Mouse (Mus musculus) common myeloid progenitor, adult 5-6 weeks (primary cell): ENCODE results near the gene Dvl3. TPM values are rescaled to one million over a fixed set of nuclear protein-coding genes. Genes with fewer than 3 reads are reported as not detected.
"Not testable (repeated sequence)": the region's sequence is repeated elsewhere in the genome, so short reads cannot be mapped to it uniquely, and the experiment has no call there.

Experiments
- ATAC-seq: replicated peaks from 2 replicates; pipeline ENCODE4 v1.8.0; 2016; ENCODE audit warnings: low read depth, mild to moderate bottlenecking, moderate TSS enrichment, inconsistent platforms; ENCODE audit not compliant: poor library complexity, severe bottlenecking
- total RNA-seq: library from RNA; stranded (forward); fragments of 200-1000, 187-1606 nt; gene quantifications from 2 replicates; pipeline ENCODE4 v1.2.3, GENCODE M21; 2017

Gene Dvl3
- total RNA-seq = 4.6 and 6.9 TPM in 2 replicates

- ATAC-seq = peak; percentile 94
Measured at GRCm38 (mm10) chr16:20516726-20517201, at the start of gene Dvl3. Gene Dvl3 (plus strand): TSS chr16:20516982.

- ATAC-seq = no peak
Measured at GRCm38 (mm10) chr16:20470981-20471380, 45.8 kb upstream of the Dvl3 start.

- ATAC-seq = no peak
Measured at GRCm38 (mm10) chr16:20471686-20472085, 45.1 kb upstream of the Dvl3 start.

GRCm38 (mm10) chr16:20473748-20474147 lies 43.0 kb upstream of the Dvl3 start:
- no peak for ATAC-seq

GRCm38 (mm10) chr16:20474211-20474610 lies 42.6 kb upstream of the Dvl3 start:
- no peak for ATAC-seq

- ATAC-seq = no peak
Measured at GRCm38 (mm10) chr16:20474786-20475185, 42.0 kb upstream of the Dvl3 start.

- no peak for ATAC-seq
Measured at GRCm38 (mm10) chr16:20475335-20475734, 41.4 kb upstream of the Dvl3 start.

GRCm38 (mm10) chr16:20476857-20477256 lies 39.9 kb upstream of the Dvl3 start:
- ATAC-seq = no peak

- no peak for ATAC-seq
Measured at GRCm38 (mm10) chr16:20477270-20477669, 39.5 kb upstream of the Dvl3 start.

- ATAC-seq = no peak
Measured at GRCm38 (mm10) chr16:20478504-20478903, 38.3 kb upstream of the Dvl3 start.

- not testable (repeated sequence) for ATAC-seq
Measured at GRCm38 (mm10) chr16:20479026-20479760, 37.6 kb upstream of the Dvl3 start.

- ATAC-seq = 0 out of 2 replicates have a peak, but pooled peaks have one; percentile 62
Measured at GRCm38 (mm10) chr16:20480115-20480514, 36.7 kb upstream of the Dvl3 start.

- ATAC-seq = no peak
Measured at GRCm38 (mm10) chr16:20481746-20482145, 35.0 kb upstream of the Dvl3 start.

GRCm38 (mm10) chr16:20483716-20484115 lies 33.1 kb upstream of the Dvl3 start:
- not testable (repeated sequence) for ATAC-seq

GRCm38 (mm10) chr16:20485061-20485460 lies 31.7 kb upstream of the Dvl3 start:
- no peak for ATAC-seq

- ATAC-seq = no peak
Measured at GRCm38 (mm10) chr16:20486048-20486447, 30.7 kb upstream of the Dvl3 start.

GRCm38 (mm10) chr16:20488151-20488550 lies 28.6 kb upstream of the Dvl3 start:
- no peak for ATAC-seq

GRCm38 (mm10) chr16:20488751-20489150 lies 28.0 kb upstream of the Dvl3 start:
- not testable (repeated sequence) for ATAC-seq

GRCm38 (mm10) chr16:20489233-20489632 lies 27.5 kb upstream of the Dvl3 start:
- ATAC-seq = no peak

- ATAC-seq = peak; percentile 68; the same call in 1 of the 2 replicates
Measured at GRCm38 (mm10) chr16:20490581-20490980, 26.2 kb upstream of the Dvl3 start.

- ATAC-seq = no peak
Measured at GRCm38 (mm10) chr16:20491301-20491700, 25.5 kb upstream of the Dvl3 start.

GRCm38 (mm10) chr16:20493452-20493851 lies 23.3 kb upstream of the Dvl3 start:
- ATAC-seq = peak; percentile 30; the same call in 1 of the 2 replicates
